39 mouse cellular contexts compared by ENCODE assay signal in genomic region chr11:26533828-26534119, GRCm38 (mm10). TPM values are rescaled to one million over a fixed set of nuclear protein-coding genes. Genes with fewer than 3 reads are reported as not detected.
DNase-seq lines count a peak whose midpoint lies in the region; ATAC-seq lines count a peak whose summit lies in the region.
"Had no signal": no experiment of that assay in that cellular context is flagged by ENCODE, and none has a peak within 500 bp of the region (broad histone marks: within the 10 kb centered on the region; RNA-seq: fewer than 3 reads in every experiment).

No protein-coding gene starts in this region.

- no peaks in the 10 kb centered on the region; the same call in 1 of the 2 replicates for H3K4me1 ChIP-seq in liver, embryonic 11.5 days (replicated peaks; ENCODE audit: control insufficient read depth, insufficient read depth, low read length)
- H3K4me1 ChIP-seq in liver, embryonic 16.5 days (ENCODE audit: control insufficient read depth, low read depth, low read length), result peaks cover 9% of the 10 kb centered on the region
- H3K4me1 ChIP-seq: embryonic facial prominence, embryonic 13.5 days; forebrain, embryonic 12.5 days; heart, embryonic 12.5 days; kidney, embryonic 15.5 days; limb, embryonic 13.5 days; midbrain, embryonic 12.5 days; neural tube, embryonic 12.5 days had no signal

- H3K4me3 ChIP-seq in liver, embryonic 11.5 days (ENCODE audit: low read depth, low read length), result no peak overlapping the region
- no peak overlapping the region for H3K4me3 ChIP-seq in liver, embryonic 16.5 days (ENCODE audit: low read depth, low read length)
- H3K4me3 ChIP-seq: embryonic facial prominence, embryonic 13.5 days; erythroblast, embryonic 14.5 days; forebrain, embryonic 12.5 days; heart, adult 2 months; heart, embryonic 12.5 days; kidney, embryonic 15.5 days; layer of hippocampus, adult 2 months; limb, embryonic 13.5 days; midbrain, embryonic 12.5 days; myocyte; neural tube, embryonic 12.5 days had no signal

- H3K9me3 ChIP-seq in liver, embryonic 11.5 days (ENCODE audit: control insufficient read depth, low read length), result no peaks in the 10 kb centered on the region
- no peaks in the 10 kb centered on the region for H3K9me3 ChIP-seq in liver, embryonic 16.5 days (replicated peaks; ENCODE audit: control insufficient read depth, low read length)
- H3K9me3 ChIP-seq: embryonic facial prominence, embryonic 13.5 days; forebrain, embryonic 12.5 days; heart, embryonic 12.5 days; kidney, embryonic 15.5 days; limb, embryonic 13.5 days; midbrain, embryonic 12.5 days; neural tube, embryonic 12.5 days had no signal

- no peak overlapping the region for H3K9ac ChIP-seq in liver, embryonic 11.5 days (ENCODE audit: low read depth, low read length)
- H3K9ac ChIP-seq in liver, embryonic 16.5 days (ENCODE audit: low read depth, low read length), result no peak overlapping the region
- H3K9ac ChIP-seq: embryonic facial prominence, embryonic 13.5 days; forebrain, embryonic 12.5 days; forebrain, postnatal 0 days; heart, embryonic 12.5 days; hindbrain, embryonic 14.5 days; kidney, embryonic 15.5 days; limb, embryonic 13.5 days; lung, embryonic 14.5 days; midbrain, embryonic 12.5 days; neural tube, embryonic 12.5 days had no signal

- peak; percentile 80 for ATAC-seq in liver, embryonic 11.5 days (replicated peaks; ENCODE audit: low FRiP score)
- peak; percentile 94 for ATAC-seq in erythroid progenitor cell, adult 5-6 weeks (replicated peaks; ENCODE audit: low FRiP score, poor library complexity, severe bottlenecking)
- ATAC-seq in liver, embryonic 16.5 days (ENCODE audit: low read depth), result peak; percentile 86
- ATAC-seq: activated CD4-positive, CD25-positive, alpha-beta regulatory T cell, adult 4 months; forebrain, postnatal 0 days had no signal

- no peaks in the 10 kb centered on the region for H3K36me3 ChIP-seq in liver, embryonic 11.5 days (ENCODE audit: control insufficient read depth, insufficient read depth, low read length)
- no peaks in the 10 kb centered on the region for H3K36me3 ChIP-seq in liver, embryonic 16.5 days (ENCODE audit: control insufficient read depth, insufficient read depth)
- H3K36me3 ChIP-seq: embryonic facial prominence, embryonic 13.5 days; forebrain, embryonic 12.5 days; heart, embryonic 12.5 days; kidney, embryonic 15.5 days; midbrain, embryonic 12.5 days; neural tube, embryonic 12.5 days had no signal

- no peaks in the 10 kb centered on the region for H3K27me3 ChIP-seq in liver, embryonic 11.5 days (replicated peaks; ENCODE audit: control insufficient read depth, insufficient read depth, low read length)
- no peaks in the 10 kb centered on the region for H3K27me3 ChIP-seq in liver, embryonic 16.5 days (ENCODE audit: control insufficient read depth, insufficient read depth, low read depth, low read length)
- H3K27me3 ChIP-seq: embryonic facial prominence, embryonic 13.5 days; forebrain, embryonic 12.5 days; heart, embryonic 12.5 days; kidney, embryonic 15.5 days; limb, embryonic 13.5 days; midbrain, embryonic 12.5 days; neural tube, embryonic 12.5 days had no signal

- peak overlapping the region; percentile 10; the same call in 1 of the 2 replicates for H3K4me2 ChIP-seq in liver, embryonic 11.5 days
- H3K4me2 ChIP-seq in liver, embryonic 16.5 days (ENCODE audit: low read depth, low read length), result peak overlapping the region; percentile 27; the same call in 1 of the 2 replicates
- H3K4me2 ChIP-seq: embryonic facial prominence, embryonic 13.5 days; forebrain, embryonic 12.5 days; heart, embryonic 12.5 days; hindbrain, embryonic 14.5 days; kidney, embryonic 15.5 days; limb, embryonic 13.5 days; lung, embryonic 14.5 days; midbrain, embryonic 12.5 days; neural tube, embryonic 12.5 days had no signal

- DNase-seq in liver, embryonic 11.5 days (ENCODE audit: low spot score), result no peak
- DNase-seq in liver, result no peak
- DNase-seq in cerebellum, adult 8-10 months, result no peak
- no peak for DNase-seq in ovary, postnatal 36 days (ENCODE audit: low spot score)
- DNase-seq in B cell, adult 2 months, result no peak
- DNase-seq: adrenal gland, postnatal 14 days; cerebellum, adult 11 months; cerebellum, adult 9-11 months; forebrain, postnatal 0 days; heart, adult 2 months; heart, postnatal 4 days; kidney, adult 11 months; kidney, postnatal 36 days; lung, embryonic 14.5 days; lung, postnatal 14 days; right cerebral cortex, postnatal 4 days had no signal

- peak overlapping the region; percentile 6; the same call in 1 of the 2 replicates for H3K27ac ChIP-seq in liver, embryonic 11.5 days (ENCODE audit: low read depth, low read length)
- H3K27ac ChIP-seq in liver, embryonic 16.5 days (ENCODE audit: low read length), result peak overlapping the region; percentile 50; the same call in 1 of the 2 replicates
- H3K27ac ChIP-seq: embryonic facial prominence, embryonic 13.5 days; forebrain, embryonic 12.5 days; heart, adult 2 months; hindbrain, embryonic 14.5 days; kidney, embryonic 15.5 days; layer of hippocampus, adult 2 months; limb, embryonic 13.5 days; midbrain, embryonic 12.5 days; neural tube, embryonic 12.5 days had no signal

RNA-seq across cellular contexts. Expression of gene Gm6899, which starts 59.3 kb away (rescaled TPM):
- polyA plus RNA-seq in liver, embryonic 11.5 days (2014; fragmentation: Nextera tagmentation; extraction: Ambion mirVana), result not detected in 2 replicates
- not detected in 2 replicates for total RNA-seq in erythroid progenitor cell, adult 5-6 weeks (2015; ENCODE audit: low replicate concordance)
- not detected in 2 replicates for total RNA-seq in erythroid progenitor cell, adult 5-6 weeks (2017; ENCODE audit: low replicate concordance)
- polyA plus RNA-seq in liver, embryonic 16.5 days (2015; fragmentation: Nextera tagmentation; extraction: Ambion mirVana), result 0.16 and 0.33 TPM in 2 replicates
- total RNA-seq: adrenal gland, postnatal 14 days; forebrain, postnatal 0 days; gastrocnemius, adult 8-10 months; gastrocnemius, postnatal 4 days; heart, adult 2 months; heart, postnatal 4 days; layer of hippocampus, adult 2 months; layer of hippocampus, postnatal 14 days; left cerebral cortex, adult 8-10 months; left cerebral cortex, postnatal 36 days; megakaryocyte, adult 5-6 weeks; midbrain, postnatal 0 days had no signal
- polyA plus RNA-seq: activated CD4-positive, CD25-positive, alpha-beta regulatory T cell, adult 4 months; embryonic facial prominence, embryonic 13.5 days; erythroblast, embryonic 14.5 days; forebrain, embryonic 12.5 days; forebrain, postnatal 0 days; heart, adult 2 months; heart, embryonic 12.5 days; heart, postnatal 0 days; hindbrain, embryonic 14.5 days; kidney, embryonic 15.5 days; limb, embryonic 13.5 days; lung, embryonic 14.5 days; midbrain, embryonic 12.5 days; midbrain, postnatal 0 days; myocyte; neural tube, embryonic 12.5 days; spleen, adult 2 months had no signal
